Mouse (Mus musculus): ENCODE measurements around the gene 4933428M09Rik. TPM values are rescaled to one million over a fixed set of nuclear protein-coding genes. Genes with fewer than 3 reads are reported as not detected.
A peak's percentile ranks its signal among the peaks of the same experiment; 100 is the strongest.
"Not testable (repeated sequence)": the region's sequence is repeated elsewhere in the genome, so short reads cannot be mapped to it uniquely, and the experiment has no call there.

The 4933428M09Rik gene
- not detected in 2 replicates for polyA plus RNA-seq (2011; ENCODE audit: insufficient read length, low read depth, missing spikeins)

GRCm38 (mm10) chrX:139178928-139179327, at the start of gene 4933428M09Rik:
Gene 4933428M09Rik, plus strand, starts transcription at chrX:139179228.
- H3K27ac ChIP-seq (ENCODE audit: insufficient read depth, low read length), result no peak within 1 kb of the TSS
- H3K4me3 ChIP-seq (ENCODE audit: insufficient read depth, low read length), result no peak within 1 kb of the TSS
- H3K4me1 ChIP-seq (ENCODE audit: control insufficient read depth, insufficient read depth, low read length), result no peaks in the 10 kb centered on the region
- TF ChIP-seq CTCF (IDR thresholded peaks at IDR 0.05; ENCODE audit: borderline replicate concordance, insufficient read depth, low read length) (no peak), POLR2A (IDR thresholded peaks at IDR 0.05; ENCODE audit: low read depth, low read length) (no peak)

GRCm38 (mm10) chrX:139134031-139134430, 45.0 kb upstream of the 4933428M09Rik start:
- Histone ChIP-seq H3K27ac (ENCODE audit: insufficient read depth, low read length) (no peak overlapping the region), H3K4me1 (ENCODE audit: control insufficient read depth, insufficient read depth, low read length) (no peaks in the 10 kb centered on the region), H3K4me3 (ENCODE audit: insufficient read depth, low read length) (no peak overlapping the region)
- no peak for TF ChIP-seq CTCF (IDR thresholded peaks at IDR 0.05; ENCODE audit: borderline replicate concordance, insufficient read depth, low read length)
- TF ChIP-seq POLR2A (IDR thresholded peaks at IDR 0.05; ENCODE audit: low read depth, low read length), result no peak

- H3K4me1 ChIP-seq (ENCODE audit: control insufficient read depth, insufficient read depth, low read length); H3K4me3 ChIP-seq (ENCODE audit: insufficient read depth, low read length); H3K27ac ChIP-seq (ENCODE audit: insufficient read depth, low read length): not testable (repeated sequence)
These were observed 12.5 kb downstream of the 4933428M09Rik start for GRCm38 (mm10) chrX:139191506-139191905.

- Histone ChIP-seq H3K27ac (ENCODE audit: insufficient read depth, low read length) (no peak overlapping the region), H3K4me3 (ENCODE audit: insufficient read depth, low read length) (no peak overlapping the region), H3K4me1 (ENCODE audit: control insufficient read depth, insufficient read depth, low read length) (no peaks in the 10 kb centered on the region)
- no peak for TF ChIP-seq CTCF (IDR thresholded peaks at IDR 0.05; ENCODE audit: borderline replicate concordance, insufficient read depth, low read length)
- no peak for TF ChIP-seq POLR2A (IDR thresholded peaks at IDR 0.05; ENCODE audit: low read depth, low read length)
These were observed 15.7 kb downstream of the 4933428M09Rik start for GRCm38 (mm10) chrX:139194572-139195279.

GRCm38 (mm10) chrX:139209191-139209828, 30.3 kb downstream of the 4933428M09Rik start:
- H3K4me3 ChIP-seq (ENCODE audit: insufficient read depth, low read length); H3K27ac ChIP-seq (ENCODE audit: insufficient read depth, low read length): not testable (repeated sequence)

GRCm38 (mm10) chrX:139209829-139210225, 30.8 kb downstream of the 4933428M09Rik start, which contains the start of gene Mum1l1:
Gene Mum1l1, plus strand, starts transcription at chrX:139210042.
- Histone ChIP-seq H3K4me1 (ENCODE audit: control insufficient read depth, insufficient read depth, low read length) (no peaks in the 10 kb centered on the region), H3K27ac (ENCODE audit: insufficient read depth, low read length) (no peak within 1 kb of the TSS), H3K4me3 (ENCODE audit: insufficient read depth, low read length) (peak within 1 kb of the TSS; percentile 71)
- TF ChIP-seq CTCF (IDR thresholded peaks at IDR 0.05; ENCODE audit: borderline replicate concordance, insufficient read depth, low read length), result no peak
- peak; percentile 75 for TF ChIP-seq POLR2A (IDR thresholded peaks at IDR 0.05; ENCODE audit: low read depth, low read length)

More at GRCm38 (mm10) chrX:139209191-139209828, 30.3 kb downstream of the 4933428M09Rik start:
- not testable (repeated sequence) for H3K4me1 ChIP-seq (ENCODE audit: control insufficient read depth, insufficient read depth, low read length)

- no peaks in the 10 kb centered on the region for H3K4me1 ChIP-seq (ENCODE audit: control insufficient read depth, insufficient read depth, low read length)
- H3K27ac ChIP-seq (ENCODE audit: insufficient read depth, low read length), result no peak overlapping the region
- TF ChIP-seq CTCF (IDR thresholded peaks at IDR 0.05; ENCODE audit: borderline replicate concordance, insufficient read depth, low read length), result no peak
- TF ChIP-seq POLR2A (IDR thresholded peaks at IDR 0.05; ENCODE audit: low read depth, low read length), result no peak
- no peak overlapping the region for H3K4me3 ChIP-seq (ENCODE audit: insufficient read depth, low read length)
These were observed 35.7 kb downstream of the 4933428M09Rik start for GRCm38 (mm10) chrX:139214765-139215164.

GRCm38 (mm10) chrX:139216409-139216808, 37.4 kb downstream of the 4933428M09Rik start:
- Histone ChIP-seq H3K27ac (ENCODE audit: insufficient read depth, low read length) (no peak overlapping the region), H3K4me3 (ENCODE audit: insufficient read depth, low read length) (no peak overlapping the region)
- no peak for TF ChIP-seq POLR2A (IDR thresholded peaks at IDR 0.05; ENCODE audit: low read depth, low read length)
- TF ChIP-seq CTCF (IDR thresholded peaks at IDR 0.05; ENCODE audit: borderline replicate concordance, insufficient read depth, low read length), result no peak

GRCm38 (mm10) chrX:139216991-139217593, 38.1 kb downstream of the 4933428M09Rik start:
- Histone ChIP-seq H3K27ac (ENCODE audit: insufficient read depth, low read length) (peak overlapping the region; percentile 66), H3K4me3 (ENCODE audit: insufficient read depth, low read length) (peak overlapping the region; percentile 51), H3K4me1 (ENCODE audit: control insufficient read depth, insufficient read depth, low read length) (peaks cover 5% of the 10 kb centered on the region; the same call in 1 of the 2 replicates)
- TF ChIP-seq POLR2A (IDR thresholded peaks at IDR 0.05; ENCODE audit: low read depth, low read length), result peak; percentile 26; the same call in 1 of the 2 replicates
- no peak for TF ChIP-seq CTCF (IDR thresholded peaks at IDR 0.05; ENCODE audit: borderline replicate concordance, insufficient read depth, low read length)

More at GRCm38 (mm10) chrX:139216409-139216808, 37.4 kb downstream of the 4933428M09Rik start:
- H3K4me1 ChIP-seq (ENCODE audit: control insufficient read depth, insufficient read depth, low read length), result no peaks in the 10 kb centered on the region; the same call in 1 of the 2 replicates

GRCm38 (mm10) chrX:139217776-139218175, 38.7 kb downstream of the 4933428M09Rik start:
- peak overlapping the region; percentile 51 for H3K4me3 ChIP-seq (ENCODE audit: insufficient read depth, low read length)
- no peak for TF ChIP-seq CTCF (IDR thresholded peaks at IDR 0.05; ENCODE audit: borderline replicate concordance, insufficient read depth, low read length)
- no peak for TF ChIP-seq POLR2A (IDR thresholded peaks at IDR 0.05; ENCODE audit: low read depth, low read length)
- peak overlapping the region; percentile 37 for H3K27ac ChIP-seq (ENCODE audit: insufficient read depth, low read length)
- H3K4me1 ChIP-seq (ENCODE audit: control insufficient read depth, insufficient read depth, low read length), result peaks cover 5% of the 10 kb centered on the region; the same call in 1 of the 2 replicates
